Mouse (Mus musculus): ENCODE results near the gene Eef1a1. TPM values are rescaled to one million over a fixed set of nuclear protein-coding genes. Genes with fewer than 3 reads are reported as not detected.

Eef1a1 gene
- polyA plus RNA-seq, 1 experiment from 2014 or later: 3,838 TPM

DNA sequence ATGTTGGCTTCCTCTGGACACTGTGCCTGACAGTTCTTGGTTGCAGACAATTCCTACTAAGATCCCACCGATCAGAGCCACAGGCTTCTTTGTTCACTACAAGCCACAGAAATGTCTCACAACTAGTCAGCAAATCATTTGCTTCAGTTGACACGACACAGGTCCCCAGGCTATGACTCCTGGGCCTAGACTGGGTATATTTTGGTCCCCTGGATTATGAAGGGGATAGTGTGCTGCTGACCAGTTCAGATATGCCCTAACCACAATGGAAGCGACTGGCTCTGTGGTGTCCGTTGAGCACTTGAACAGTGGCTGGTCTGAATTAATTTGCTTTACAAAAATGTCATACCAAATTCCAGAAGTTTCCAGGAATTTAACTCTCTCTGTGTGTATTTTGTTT, 25.7 kb upstream of the Eef1a1 start:
- H3K27me3 ChIP-seq (ENCODE audit: control insufficient read depth, insufficient read depth, low read length): no peaks in the 10 kb centered on the region
- H3K36me3 ChIP-seq (ENCODE audit: control insufficient read depth, insufficient read depth, low read length): no peaks in the 10 kb centered on the region
- H3K4me1 ChIP-seq (ENCODE audit: control insufficient read depth, insufficient read depth, low read length): peaks cover 12% of the 10 kb centered on the region
- no peak overlapping the region for H3K27ac ChIP-seq (ENCODE audit: low read depth, low read length)
- ATAC-seq (replicated peaks; ENCODE audit: insufficient number of reproducible peaks, low FRiP score, low TSS enrichment): no peak
- WGBS (ENCODE audit: insufficient replicate concordance): 68% methylated on average over 4 of the region's 4 CpGs
- H3K9me3 ChIP-seq (replicated peaks; ENCODE audit: control insufficient read depth, low read length): no peaks in the 10 kb centered on the region
- H3K9ac ChIP-seq (ENCODE audit: low read depth, low read length): no peak overlapping the region
- no peak overlapping the region for H3K4me2 ChIP-seq
- H3K4me3 ChIP-seq (ENCODE audit: low read depth, low read length): no peak overlapping the region

GRCm38 (mm10) chr9:78513776-78514500, 25.0 kb upstream of the Eef1a1 start:
- H3K36me3 ChIP-seq (ENCODE audit: control insufficient read depth, insufficient read depth, low read length): no peaks in the 10 kb centered on the region
- H3K4me1 ChIP-seq (ENCODE audit: control insufficient read depth, insufficient read depth, low read length): peaks cover 12% of the 10 kb centered on the region
- no peak overlapping the region for H3K4me2 ChIP-seq
- peak overlapping the region; percentile 68 for H3K27ac ChIP-seq (ENCODE audit: low read depth, low read length)
- H3K9me3 ChIP-seq (replicated peaks; ENCODE audit: control insufficient read depth, low read length): no peaks in the 10 kb centered on the region
- H3K9ac ChIP-seq (ENCODE audit: low read depth, low read length): no peak overlapping the region
- WGBS (ENCODE audit: insufficient replicate concordance): 36% methylated on average over 6 of the region's 6 CpGs
- H3K27me3 ChIP-seq (ENCODE audit: control insufficient read depth, insufficient read depth, low read length): no peaks in the 10 kb centered on the region
- no peak overlapping the region for H3K4me3 ChIP-seq (ENCODE audit: low read depth, low read length)
- no peak for ATAC-seq (replicated peaks; ENCODE audit: insufficient number of reproducible peaks, low FRiP score, low TSS enrichment)

GRCm38 (mm10) chr9:78511705-78512104, 22.8 kb upstream of the Eef1a1 start:
- Histone ChIP-seq H3K27me3 (ENCODE audit: control insufficient read depth, insufficient read depth, low read length) (no peaks in the 10 kb centered on the region), H3K4me2 (no peak overlapping the region), H3K9me3 (replicated peaks; ENCODE audit: control insufficient read depth, low read length) (no peaks in the 10 kb centered on the region), H3K4me1 (ENCODE audit: control insufficient read depth, insufficient read depth, low read length) (peaks cover 7% of the 10 kb centered on the region), H3K9ac (ENCODE audit: low read depth, low read length) (no peak overlapping the region), H3K4me3 (ENCODE audit: low read depth, low read length) (no peak overlapping the region), H3K27ac (ENCODE audit: low read depth, low read length) (no peak overlapping the region), H3K36me3 (ENCODE audit: control insufficient read depth, insufficient read depth, low read length) (no peaks in the 10 kb centered on the region)
- WGBS (ENCODE audit: insufficient replicate concordance): 94% methylated on average over 5 of the region's 5 CpGs
- no peak for ATAC-seq (replicated peaks; ENCODE audit: insufficient number of reproducible peaks, low FRiP score, low TSS enrichment)

GRCm38 (mm10) chr9:78508106-78508786, 19.3 kb upstream of the Eef1a1 start:
- H3K4me2 ChIP-seq: no peak overlapping the region
- H3K4me1 ChIP-seq (ENCODE audit: control insufficient read depth, insufficient read depth, low read length): peaks cover 18% of the 10 kb centered on the region
- H3K9ac ChIP-seq (ENCODE audit: low read depth, low read length): no peak overlapping the region
- no peaks in the 10 kb centered on the region for H3K9me3 ChIP-seq (replicated peaks; ENCODE audit: control insufficient read depth, low read length)
- H3K36me3 ChIP-seq (ENCODE audit: control insufficient read depth, insufficient read depth, low read length): no peaks in the 10 kb centered on the region
- no peak overlapping the region for H3K27ac ChIP-seq (ENCODE audit: low read depth, low read length)
- 74% methylated on average over 16 of the region's 16 CpGs for WGBS (ENCODE audit: insufficient replicate concordance)
- no peak for ATAC-seq (replicated peaks; ENCODE audit: insufficient number of reproducible peaks, low FRiP score, low TSS enrichment)
- no peaks in the 10 kb centered on the region for H3K27me3 ChIP-seq (ENCODE audit: control insufficient read depth, insufficient read depth, low read length)
- no peak overlapping the region for H3K4me3 ChIP-seq (ENCODE audit: low read depth, low read length)

- H3K36me3 ChIP-seq (ENCODE audit: control insufficient read depth, insufficient read depth, low read length): no peaks in the 10 kb centered on the region
- peak overlapping the region; percentile 46; the same call in 1 of the 2 replicates for H3K9ac ChIP-seq (ENCODE audit: low read depth, low read length)
- 34% methylated on average over 7 of the region's 7 CpGs for WGBS (ENCODE audit: insufficient replicate concordance)
- no peak for ATAC-seq (replicated peaks; ENCODE audit: insufficient number of reproducible peaks, low FRiP score, low TSS enrichment)
- no peaks in the 10 kb centered on the region for H3K27me3 ChIP-seq (ENCODE audit: control insufficient read depth, insufficient read depth, low read length)
- peak overlapping the region; percentile 45 for H3K4me2 ChIP-seq
- H3K4me3 ChIP-seq (ENCODE audit: low read depth, low read length): no peak overlapping the region
- H3K4me1 ChIP-seq (ENCODE audit: control insufficient read depth, insufficient read depth, low read length): peaks cover 23% of the 10 kb centered on the region
- peak overlapping the region; percentile 73 for H3K27ac ChIP-seq (ENCODE audit: low read depth, low read length)
- no peaks in the 10 kb centered on the region for H3K9me3 ChIP-seq (replicated peaks; ENCODE audit: control insufficient read depth, low read length)
Measured at GRCm38 (mm10) chr9:78506722-78507077, 17.7 kb upstream of the Eef1a1 start.

- H3K9me3 ChIP-seq (replicated peaks; ENCODE audit: control insufficient read depth, low read length): no peaks in the 10 kb centered on the region
- H3K36me3 ChIP-seq (ENCODE audit: control insufficient read depth, insufficient read depth, low read length): no peaks in the 10 kb centered on the region
- H3K4me2 ChIP-seq: peak overlapping the region; percentile 45
- H3K27ac ChIP-seq (ENCODE audit: low read depth, low read length): peak overlapping the region; percentile 73
- H3K9ac ChIP-seq (ENCODE audit: low read depth, low read length): peak overlapping the region; percentile 46; the same call in 1 of the 2 replicates
- H3K4me1 ChIP-seq (ENCODE audit: control insufficient read depth, insufficient read depth, low read length): peaks cover 23% of the 10 kb centered on the region
- no peaks in the 10 kb centered on the region for H3K27me3 ChIP-seq (ENCODE audit: control insufficient read depth, insufficient read depth, low read length)
- WGBS (ENCODE audit: insufficient replicate concordance): 12% methylated on average over 11 of the region's 11 CpGs
- H3K4me3 ChIP-seq (ENCODE audit: low read depth, low read length): no peak overlapping the region
- peak; percentile 78 for ATAC-seq (replicated peaks; ENCODE audit: insufficient number of reproducible peaks, low FRiP score, low TSS enrichment)
Measured at GRCm38 (mm10) chr9:78506002-78506721, 17.2 kb upstream of the Eef1a1 start.

DNA sequence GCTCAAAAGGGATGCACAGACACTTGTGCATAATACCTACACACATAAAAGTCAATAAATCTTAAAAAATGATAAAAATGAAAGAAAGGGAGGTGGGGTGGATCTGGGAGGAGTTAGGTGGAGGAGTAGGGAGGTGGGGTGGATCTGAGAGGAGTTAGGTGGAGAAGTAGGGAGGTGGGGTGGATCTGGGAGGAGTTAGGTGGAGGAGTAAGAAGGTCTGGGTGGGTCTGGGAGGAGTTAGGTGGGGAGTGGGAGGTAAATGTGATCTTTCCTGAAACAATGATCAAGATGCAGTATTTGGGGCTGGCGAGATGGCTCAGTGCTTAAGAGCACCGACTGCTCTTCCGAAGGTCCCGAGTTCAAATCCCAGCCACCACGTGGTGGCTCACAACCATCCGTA, 16.3 kb upstream of the Eef1a1 start:
- Histone ChIP-seq H3K27ac (ENCODE audit: low read depth, low read length) (no peak overlapping the region), H3K36me3 (ENCODE audit: control insufficient read depth, insufficient read depth, low read length) (no peaks in the 10 kb centered on the region), H3K4me2 (no peak overlapping the region), H3K27me3 (ENCODE audit: control insufficient read depth, insufficient read depth, low read length) (no peaks in the 10 kb centered on the region), H3K9ac (ENCODE audit: low read depth, low read length) (no peak overlapping the region), H3K4me1 (ENCODE audit: control insufficient read depth, insufficient read depth, low read length) (peaks cover 27% of the 10 kb centered on the region), H3K9me3 (replicated peaks; ENCODE audit: control insufficient read depth, low read length) (no peaks in the 10 kb centered on the region), H3K4me3 (ENCODE audit: low read depth, low read length) (no peak overlapping the region)
- 91% methylated on average over 6 of the region's 6 CpGs for WGBS (ENCODE audit: insufficient replicate concordance)
- no peak for ATAC-seq (replicated peaks; ENCODE audit: insufficient number of reproducible peaks, low FRiP score, low TSS enrichment)

GRCm38 (mm10) chr9:78504679-78505078, 15.7 kb upstream of the Eef1a1 start:
- Histone ChIP-seq H3K9ac (ENCODE audit: low read depth, low read length) (no peak overlapping the region), H3K9me3 (replicated peaks; ENCODE audit: control insufficient read depth, low read length) (no peaks in the 10 kb centered on the region), H3K4me2 (no peak overlapping the region), H3K27ac (ENCODE audit: low read depth, low read length) (no peak overlapping the region), H3K36me3 (ENCODE audit: control insufficient read depth, insufficient read depth, low read length) (no peaks in the 10 kb centered on the region), H3K27me3 (ENCODE audit: control insufficient read depth, insufficient read depth, low read length) (no peaks in the 10 kb centered on the region), H3K4me3 (ENCODE audit: low read depth, low read length) (no peak overlapping the region), H3K4me1 (ENCODE audit: control insufficient read depth, insufficient read depth, low read length) (peaks cover 29% of the 10 kb centered on the region)
- WGBS (ENCODE audit: insufficient replicate concordance): 32% methylated on average over 3 of the region's 3 CpGs
- ATAC-seq (replicated peaks; ENCODE audit: insufficient number of reproducible peaks, low FRiP score, low TSS enrichment): no peak
